Mouse (Mus musculus) T-helper 1 cell (primary cell): ENCODE measurements around the gene Trmt112.
"Not testable (repeated sequence)": the region's sequence is repeated elsewhere in the genome, so short reads cannot be mapped to it uniquely, and the experiment has no call there.

Source experiments
- in situ Hi-C: fragments of 300-600 bp; cut with MboI, MseI; formaldehyde crosslinking; loops from one replicate; pipeline ENCODE4 v1.15.1; 2025; ENCODE audit warnings: high pct_unique_total_duplicates

Trmt112 gene

GRCm38 (mm10) chr19:6907811-6908540 lies 1.5 kb upstream of the Trmt112 start:
- in situ Hi-C loops, result no loop called here

- in situ Hi-C loops, result no loop called here
Observed at GRCm38 (mm10) chr19:6909021-6909420, 477 bp upstream of the Trmt112 start.

- in situ Hi-C loops, result not testable (repeated sequence)
Observed at GRCm38 (mm10) chr19:6910306-6910705, 808 bp downstream of the Trmt112 start.

GRCm38 (mm10) chr19:6911101-6912074 lies 1.9 kb downstream of the Trmt112 start:
- in situ Hi-C loops, result no loop called here

GRCm38 (mm10) chr19:6912205-6912970 lies 2.9 kb downstream of the Trmt112 start:
- in situ Hi-C loops, result no loop called here

GRCm38 (mm10) chr19:6913036-6913435 lies 3.5 kb downstream of the Trmt112 start:
- in situ Hi-C loops, result no loop called here

DNA sequence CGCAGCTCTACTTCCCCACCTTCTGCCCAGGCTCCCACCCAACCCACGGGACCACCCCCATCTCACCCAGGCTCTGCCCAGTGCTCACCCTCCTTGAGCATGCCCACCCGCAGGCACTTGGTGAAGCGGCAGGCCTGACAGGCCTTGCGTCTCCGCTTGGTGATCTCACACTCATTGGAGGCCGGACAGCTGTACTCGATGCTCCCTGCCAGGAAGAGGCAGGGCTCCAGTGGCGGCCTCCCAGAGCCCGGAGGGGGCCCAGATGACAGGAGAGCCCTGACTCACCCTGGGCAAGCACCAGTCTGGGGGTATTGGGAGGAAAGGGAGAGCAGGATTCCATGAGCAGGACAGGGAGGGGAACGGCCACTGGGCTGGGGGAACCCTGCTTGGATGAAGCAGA lies 4.5 kb downstream of the Trmt112 start:
- in situ Hi-C loops, result no loop called here

- in situ Hi-C loops, result no loop called here
Observed at GRCm38 (mm10) chr19:6914540-6914939, 5.0 kb downstream of the Trmt112 start.

DNA sequence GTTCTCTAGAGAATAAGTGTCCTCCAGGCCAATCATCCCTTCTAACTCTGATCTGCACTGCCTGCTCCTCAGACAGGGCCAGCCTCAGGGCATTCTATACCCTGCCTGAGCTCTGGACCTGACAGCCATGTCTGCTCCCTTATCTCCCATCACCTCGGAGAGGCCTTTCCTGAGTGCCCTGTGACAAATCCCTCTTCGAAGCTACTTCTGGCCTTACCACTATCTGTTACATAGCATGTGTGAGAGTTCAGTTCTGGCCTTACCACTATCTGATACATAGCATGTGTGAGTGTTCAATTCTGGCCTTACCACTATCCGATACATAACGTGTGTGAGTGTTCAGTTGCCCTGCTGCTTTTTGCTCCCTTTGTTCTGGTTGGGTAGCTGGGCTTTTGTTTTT lies 5.8 kb downstream of the Trmt112 start:
- in situ Hi-C loops, result no loop called here

DNA sequence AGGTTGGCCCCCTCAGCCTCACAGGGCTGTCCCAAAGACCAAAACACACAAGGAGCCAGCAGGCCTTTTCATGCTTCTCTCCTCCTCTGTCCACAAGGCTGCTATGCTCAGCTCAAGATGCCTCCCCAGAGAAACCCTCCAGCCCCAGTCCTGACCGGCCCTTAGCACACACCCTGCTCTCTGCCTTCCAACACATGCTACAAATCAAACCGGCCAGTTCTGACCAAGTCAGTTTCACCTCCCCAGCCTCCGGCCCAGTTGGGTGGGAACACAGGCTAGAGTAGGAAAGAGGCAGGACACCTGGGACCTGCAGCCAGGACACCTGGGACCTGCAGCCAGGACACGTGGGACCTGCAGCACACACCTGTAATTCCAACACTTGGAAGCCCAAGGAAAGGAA lies 7.0 kb downstream of the Trmt112 start:
- in situ Hi-C loops, result no loop called here

GRCm38 (mm10) chr19:6918321-6918720 lies 8.8 kb downstream of the Trmt112 start:
- in situ Hi-C loops, result no loop called here

DNA sequence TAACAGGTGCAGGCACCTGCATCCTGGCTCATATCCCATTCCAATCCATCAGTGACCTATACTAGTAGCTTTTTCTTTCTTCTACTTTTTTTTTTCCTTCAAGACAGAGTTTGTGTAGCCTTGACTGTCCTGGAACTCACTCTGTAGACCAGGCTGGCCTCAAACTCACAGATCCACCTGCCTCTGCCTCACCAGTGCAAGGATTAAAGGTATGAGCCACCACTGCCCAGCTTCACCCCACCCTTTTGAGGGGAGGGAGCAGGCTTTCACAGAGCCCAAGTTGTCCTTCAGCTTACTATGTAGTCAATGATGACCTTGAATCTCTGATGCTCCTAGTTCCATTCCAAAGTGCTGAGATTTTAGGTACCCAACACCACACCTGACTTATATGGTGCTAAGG lies 9.9 kb downstream of the Trmt112 start:
- in situ Hi-C loops, result no loop called here

GRCm38 (mm10) chr19:6919876-6920740 lies 10.6 kb downstream of the Trmt112 start:
- in situ Hi-C loops, result loop anchor here (10.0 kb wide), 1 partner anchor 1225 kb away; no protein-coding TSS in a partner anchor

DNA sequence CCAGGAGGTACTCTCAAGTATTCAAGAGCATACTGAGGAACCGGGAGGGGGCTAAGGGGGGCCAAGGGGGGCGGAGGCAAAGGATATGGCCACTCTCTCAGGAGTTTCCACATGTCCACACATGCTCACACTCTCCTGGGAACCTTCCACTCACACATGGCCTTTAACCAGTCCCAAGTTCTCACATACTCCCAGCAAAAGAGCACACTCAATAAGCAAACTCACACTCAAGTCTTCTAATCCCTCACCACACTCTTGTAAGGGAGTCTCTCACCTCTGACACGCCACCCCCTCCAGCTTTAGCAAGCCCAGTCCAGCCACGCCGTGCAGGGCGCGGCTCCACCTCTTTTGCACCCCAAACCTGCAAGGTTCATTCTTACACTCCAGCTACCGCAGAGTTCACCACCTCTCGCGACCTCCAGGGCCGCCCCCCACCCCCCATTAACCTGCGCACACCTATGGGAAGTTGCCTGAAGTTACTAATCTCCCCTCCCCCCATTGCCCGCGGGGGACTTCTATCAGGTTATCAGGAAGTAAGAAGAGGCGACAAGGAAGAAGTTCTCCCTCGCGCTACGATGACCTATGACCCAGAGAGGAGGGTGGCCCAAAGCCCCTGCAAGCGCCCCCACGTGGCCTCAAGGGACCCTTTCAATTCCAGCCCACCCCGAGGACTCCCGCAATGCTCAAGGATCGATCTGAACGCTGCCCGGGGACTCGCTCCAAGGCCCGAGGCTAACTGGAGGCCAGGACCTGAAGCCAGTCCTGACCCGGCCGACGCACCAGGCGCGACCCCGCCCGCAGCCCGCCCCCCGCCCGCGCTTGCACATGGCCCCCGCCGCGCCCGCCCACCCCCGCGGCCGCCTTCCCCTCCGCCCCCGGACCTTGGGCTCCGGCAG lies 11.5 kb downstream of the Trmt112 start:
- in situ Hi-C loops, result loop anchor here (10.0 kb wide), 1 partner anchor 1226 kb away; no protein-coding TSS in a partner anchor

DNA sequence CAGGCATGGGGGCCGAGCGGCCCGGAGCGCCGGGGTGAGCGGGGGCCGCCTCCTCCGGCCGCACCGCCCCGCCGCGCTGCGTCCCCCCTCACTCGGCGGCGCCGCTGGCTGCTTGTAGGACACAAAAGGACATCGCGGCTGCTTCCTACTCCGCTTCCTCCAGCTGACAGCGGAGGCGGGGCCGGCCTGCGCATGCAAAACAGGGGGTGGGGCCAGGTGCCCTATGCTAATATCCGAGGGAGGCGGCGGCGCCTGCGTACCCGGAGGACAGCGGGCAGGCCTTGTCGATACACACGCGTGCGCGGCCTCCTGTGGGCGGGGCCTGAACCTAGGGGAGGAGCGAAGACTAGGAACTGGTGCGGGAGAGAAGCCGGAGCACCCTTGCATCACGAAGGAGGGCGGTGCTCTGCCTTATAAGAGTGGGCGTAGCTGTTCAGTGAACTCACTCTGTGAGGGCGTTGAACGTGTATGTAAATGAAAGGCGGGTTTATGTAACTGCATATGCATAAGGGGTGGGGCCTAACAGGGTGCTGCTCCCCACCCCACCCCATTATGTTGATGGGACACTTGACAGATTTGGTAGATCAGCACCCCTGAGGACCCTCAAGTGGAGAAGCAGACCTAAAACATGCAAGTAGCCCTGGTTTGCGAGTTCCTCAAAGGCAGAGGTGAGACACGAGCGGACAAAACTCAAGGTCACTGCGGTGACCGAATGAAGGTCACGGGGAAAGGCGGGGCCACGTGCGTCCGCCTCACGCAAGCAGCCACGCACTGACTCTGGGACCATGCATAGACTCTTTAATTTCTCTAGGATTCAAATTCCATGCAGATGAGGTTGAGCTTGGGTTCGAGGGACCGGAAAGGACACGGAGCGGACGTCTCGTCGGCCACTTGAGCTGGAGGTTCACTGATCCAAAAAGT lies 12.4 kb downstream of the Trmt112 start, which contains the start of gene Esrra:
Gene Esrra, minus strand, starts transcription at position 167 of the 921 bp plus-strand sequence.
- in situ Hi-C loops, result loop anchor here (10.0 kb wide), 1 partner anchor 1227 kb away; no protein-coding TSS in a partner anchor

- in situ Hi-C loops, result loop anchor here (10.0 kb wide), 1 partner anchor 1228 kb away; no protein-coding TSS in a partner anchor
Observed at GRCm38 (mm10) chr19:6922901-6923735, 13.6 kb downstream of the Trmt112 start.
